Mouse (Mus musculus) spleen, adult 2 months (tissue): ENCODE measurements around the gene Ppp3cb.

Source experiments
- CTCF ChIP-seq: fragments of 200-500 bp; IDR thresholded peaks from 2 replicates; pipeline ENCODE4 v1.5.1; 2011; ENCODE audit warnings: mild to moderate bottlenecking, inconsistent platforms; ENCODE audit not compliant: insufficient read depth, insufficient read length, insufficient replicate concordance; ENCODE audit errors: extremely low read depth
- POLR2A ChIP-seq: fragments of 200-500 bp; IDR thresholded peaks from 2 replicates; pipeline ENCODE4 v1.6.1; 2011; ENCODE audit warnings: low read depth, low read length, inconsistent platforms

DNA sequence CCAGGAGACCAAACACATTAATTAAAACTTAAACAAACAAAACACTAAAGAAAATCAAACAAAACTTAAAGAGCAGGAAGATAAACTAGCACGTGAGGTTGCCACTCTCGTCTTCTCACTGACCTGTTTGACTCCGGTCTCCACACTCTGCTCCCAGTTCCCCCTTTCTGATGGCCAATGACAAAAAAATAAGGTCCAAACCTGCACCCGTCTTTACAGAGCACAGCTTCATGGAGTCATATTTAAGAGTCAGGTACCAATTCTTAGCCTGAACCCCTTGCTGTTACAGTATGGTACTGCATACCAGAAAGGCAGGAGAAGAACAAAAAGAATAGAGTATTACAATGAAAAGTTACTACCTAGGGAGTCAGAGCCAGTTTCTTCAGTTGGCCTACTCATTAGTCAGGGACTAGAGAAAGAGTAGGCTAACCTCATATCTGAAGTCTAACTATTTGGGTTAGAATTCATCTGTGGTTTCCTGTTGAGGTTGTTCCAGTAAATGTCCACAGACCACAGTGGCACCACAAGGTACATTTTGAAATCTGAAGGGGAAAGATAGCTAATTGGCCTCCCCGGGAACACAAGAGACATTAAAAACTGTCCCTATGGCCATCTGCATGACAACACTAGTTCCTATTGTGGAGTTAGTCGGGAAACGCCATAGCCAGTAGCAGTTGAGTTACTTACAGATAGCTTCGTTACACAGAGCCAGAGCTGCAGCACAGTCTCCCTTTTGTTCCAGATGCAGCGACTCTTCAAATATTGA is 19.1 kb upstream of the Ppp3cb start:
- TF ChIP-seq CTCF: no peak
- TF ChIP-seq POLR2A: no peak
